Mouse (Mus musculus) midbrain, embryonic 11.5 days (tissue): Measurements from ENCODE around the gene Aebp2. TPM values are rescaled to one million over a fixed set of nuclear protein-coding genes. Genes with fewer than 3 reads are reported as not detected.

Experiments
- ATAC-seq: fragments of 200-750 bp; cut with Nextera tagmentation; 2 replicates; pipeline ENCODE4 v1.8.0; 2017; ENCODE audit warnings: moderate TSS enrichment, moderate library complexity; ENCODE audit not compliant: low FRiP score
- DNase-seq: peaks from one replicate; pipeline ENCODE4 v3.0.0; 2015; ENCODE audit warnings: low spot score; ENCODE audit errors: missing footprints
- H3K27ac ChIP-seq: fragments of 300-500 bp; sonication (generic); 2 replicates; pipeline ENCODE4 v1.5.1; 2014; ENCODE audit warnings: low read depth, low read length
- H3K27me3 ChIP-seq: fragments of 300-500 bp; sonication (generic); 2 replicates; pipeline ENCODE4 v1.6.1; 2014; ENCODE audit warnings: mild to moderate bottlenecking, low read length, moderate library complexity, mixed read lengths; ENCODE audit not compliant: control insufficient read depth, insufficient read depth
- H3K36me3 ChIP-seq: fragments of 300-500 bp; sonication (generic); 2 replicates; pipeline ENCODE4 v1.6.1; 2014; ENCODE audit warnings: mild to moderate bottlenecking, low read length, moderate library complexity, mixed read lengths; ENCODE audit not compliant: control insufficient read depth, insufficient read depth
- H3K4me1 ChIP-seq: fragments of 300-500 bp; sonication (generic); 2 replicates; pipeline ENCODE4 v1.6.1; 2014; ENCODE audit warnings: low read length; ENCODE audit not compliant: control insufficient read depth, insufficient read depth
- H3K4me2 ChIP-seq: fragments of 300-500 bp; sonication (generic); 2 replicates; pipeline ENCODE4 v1.6.1; 2014; ENCODE audit warnings: mild to moderate bottlenecking, moderate library complexity
- H3K4me3 ChIP-seq: fragments of 300-500 bp; sonication (generic); 2 replicates; pipeline ENCODE4 v1.5.1; 2014; ENCODE audit warnings: low read depth, low read length
- H3K9ac ChIP-seq: fragments of 300-500 bp; sonication (generic); 2 replicates; pipeline ENCODE4 v1.6.1; 2014; ENCODE audit warnings: low read length
- H3K9me3 ChIP-seq: fragments of 300-500 bp; sonication (generic); 2 replicates; pipeline ENCODE4 v1.6.1; 2016; ENCODE audit warnings: low read length; ENCODE audit not compliant: control insufficient read depth
- WGBS: fragments of 180-500 bp; shearing (Covaris S2); extraction: QIAGEN DNeasy Blood & Tissue Kit; methylation state at CpG from one replicate; pipeline ENCODE4 v1.1.7; 2014; 5-methylcytosine and 5-hydroxymethylcytosine counted together
- polyA plus RNA-seq: library from polyadenylated mRNA; unstranded; fragments of >200 nt; fragmentation: Nextera tagmentation; extraction: Ambion mirVana; gene quantifications from 2 replicates; pipeline ENCODE4 v1.2.1, GENCODE M21; 2014

Aebp2 gene
- polyA plus RNA-seq, 1 experiment from 2014 or later: 22.3 TPM

DNA sequence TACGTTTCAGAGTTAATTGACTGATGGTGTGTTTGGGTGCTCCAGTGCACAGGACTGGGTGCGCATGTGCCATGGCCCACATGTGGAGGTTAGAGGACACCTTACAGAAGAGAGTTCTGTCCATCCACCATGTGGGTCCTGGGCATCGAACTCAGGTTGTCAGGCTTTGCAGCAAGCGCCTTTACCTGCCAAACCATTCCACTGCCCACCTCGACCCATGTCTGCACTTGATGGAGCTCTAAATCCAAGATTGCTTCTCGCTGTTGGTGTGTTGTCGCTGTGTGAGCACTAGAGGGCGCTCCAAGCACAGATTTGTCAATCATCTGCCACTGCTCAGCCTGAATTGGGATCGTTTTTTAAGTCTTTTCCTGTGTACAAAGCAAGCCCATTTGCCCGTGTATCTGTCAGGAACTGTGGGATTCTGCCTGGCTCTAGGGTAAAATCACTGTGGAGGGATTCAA is 92.5 kb downstream of the Aebp2 start:
- Histone ChIP-seq H3K36me3 (no peaks in the 10 kb centered on the region), H3K9ac (no peak overlapping the region), H3K4me3 (no peak overlapping the region), H3K27ac (no peak overlapping the region), H3K4me1 (no peaks in the 10 kb centered on the region), H3K4me2 (no peak overlapping the region), H3K27me3 (no peaks in the 10 kb centered on the region; the same call in 1 of the 2 replicates), H3K9me3 (no peaks in the 10 kb centered on the region)
- WGBS: 22% methylated on average over 10 of the region's 10 CpGs
- ATAC-seq (peak; percentile 69), DNase-seq (peak; percentile 97)

DNA sequence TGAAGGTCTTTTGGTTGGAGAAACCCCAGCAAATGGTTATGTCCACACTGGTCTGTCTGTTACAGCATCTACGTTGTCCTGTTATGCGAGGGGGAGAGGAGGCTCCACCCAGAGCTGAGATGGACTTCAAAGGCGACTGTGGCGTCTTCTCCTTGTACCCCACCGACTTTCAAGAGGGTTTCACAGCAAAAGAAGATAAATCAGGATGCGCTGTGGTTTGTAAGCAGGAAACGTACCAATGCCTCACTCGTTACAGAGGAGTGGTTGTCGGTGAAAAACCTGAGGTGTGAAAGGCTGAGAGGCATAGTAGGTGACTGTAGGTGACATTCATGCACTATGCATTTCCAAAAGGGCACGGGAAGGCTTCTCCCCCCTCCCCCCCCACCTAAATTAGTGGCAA is 99.6 kb downstream of the Aebp2 start:
- H3K4me3 ChIP-seq: no peak overlapping the region
- no peaks in the 10 kb centered on the region for H3K4me1 ChIP-seq
- no peaks in the 10 kb centered on the region for H3K36me3 ChIP-seq
- H3K4me2 ChIP-seq: no peak overlapping the region
- H3K27ac ChIP-seq: no peak overlapping the region
- no peak for DNase-seq
- H3K27me3 ChIP-seq: no peaks in the 10 kb centered on the region
- H3K9ac ChIP-seq: no peak overlapping the region
- 86% methylated on average over 10 of the region's 10 CpGs for WGBS
- no peak for ATAC-seq
- H3K9me3 ChIP-seq: no peaks in the 10 kb centered on the region

Other genes with a start within 250 kb of the Aebp2 start
- 56.9 and 57.2 TPM in 2 replicates for gene Plekha5, start 198.6 kb upstream of the Aebp2 start, polyA plus RNA-seq
- gene Gm11077, start 106.6 kb downstream of the Aebp2 start, polyA plus RNA-seq: not detected in 2 replicates